Mouse (Mus musculus) MEL (cell line): ENCODE data around the gene Abhd2. TPM values are rescaled to one million over a fixed set of nuclear protein-coding genes. Genes with fewer than 3 reads are reported as not detected.

Source experiments
- DNase-seq: peaks from one replicate; pipeline ENCODE4 v3.0.0; 2011; ENCODE audit warnings: low read depth, low spot score
- H3K27ac ChIP-seq: 2 replicates; pipeline ENCODE4 v1.5.1; 2012; ENCODE audit warnings: low read depth, mild to moderate bottlenecking, control low read depth, low read length, moderate library complexity; ENCODE audit not compliant: control insufficient read depth
- H3K27me3 ChIP-seq, 2 experiments: fragments of 150-350 bp in 1 of 2; sonication (generic) in 1 of 2; 2 replicates each; pipeline ENCODE4 v1.6.1; 2012; ENCODE audit warnings: low read length in 2 of 2, mild to moderate bottlenecking in 2 of 2, improper control_type of control experiment in 1 of 2, moderate library complexity in 1 of 2; ENCODE audit not compliant: insufficient read depth in 2 of 2, control insufficient read depth in 1 of 2
- H3K36me3 ChIP-seq, 2 experiments: 2 replicates each; pipeline ENCODE4 v1.6.1; 2012 to 2014; ENCODE audit warnings: low read length in 2 of 2, improper control_type of control experiment in 1 of 2, inconsistent platforms in 1 of 2, mild to moderate bottlenecking in 1 of 2; ENCODE audit not compliant: insufficient read depth in 2 of 2, control insufficient read depth in 1 of 2
- H3K4me1 ChIP-seq, 2 experiments: fragments of 150-350 bp in 1 of 2; sonication (generic) in 1 of 2; 2 replicates each; pipeline ENCODE4 v1.6.1; 2012; ENCODE audit warnings: low read length in 2 of 2, improper control_type of control experiment in 1 of 2, mild to moderate bottlenecking in 1 of 2; ENCODE audit not compliant: insufficient read depth in 2 of 2, control insufficient read depth in 1 of 2
- H3K4me3 ChIP-seq, 2 experiments: fragments of 150-350 bp in 1 of 2; sonication (generic) in 1 of 2; 2 replicates each; pipeline ENCODE4 v1.5.1; 2012; ENCODE audit warnings: low read depth in 2 of 2, low read length in 2 of 2, mild to moderate bottlenecking in 2 of 2, moderate library complexity in 2 of 2, control low read depth in 1 of 2, improper control_type of control experiment in 1 of 2; ENCODE audit not compliant: control insufficient read depth in 1 of 2, insufficient read depth in 1 of 2
- H3K79me2 ChIP-seq: 2 replicates; pipeline ENCODE4 v1.6.1; 2012; ENCODE audit warnings: mild to moderate bottlenecking, low read length, moderate library complexity; ENCODE audit not compliant: control insufficient read depth, poor library complexity, insufficient read depth
- H3K9ac ChIP-seq: 2 replicates; pipeline ENCODE4 v1.6.1; 2012; ENCODE audit warnings: low read depth, mild to moderate bottlenecking, control low read depth, low read length, moderate library complexity; ENCODE audit not compliant: control insufficient read depth, poor library complexity, severe bottlenecking
- H3K9me3 ChIP-seq: fragments of 150-350 bp; sonication (generic); replicated peaks from 2 replicates; pipeline ENCODE4 v1.6.1; 2012; ENCODE audit warnings: mild to moderate bottlenecking, low read length, improper control_type of control experiment, moderate library complexity; ENCODE audit not compliant: insufficient read depth
- CTCF ChIP-seq, 3 experiments: IDR thresholded peaks in 2 of 3; conservative IDR thresholded peaks in 1 of 3; 2 replicates each; pipeline ENCODE4 v1.5.1; 2011 to 2012; ENCODE audit warnings: low read length in 3 of 3, low read depth in 2 of 3, mild to moderate bottlenecking in 2 of 3, improper control_type of control experiment in 1 of 3, inconsistent platforms in 1 of 3, mixed read lengths in 1 of 3, moderate library complexity in 1 of 3; ENCODE audit not compliant: control insufficient read depth in 1 of 3, insufficient read depth in 1 of 3, poor library complexity in 1 of 3, severe bottlenecking in 1 of 3
- ETS1 ChIP-seq: IDR thresholded peaks from 2 replicates; pipeline ENCODE4 v1.6.1; 2012; ENCODE audit warnings: low read depth, mild to moderate bottlenecking, inconsistent platforms, low read length, improper control_type of control experiment, moderate library complexity
- GATA1 ChIP-seq: IDR thresholded peaks from 2 replicates; pipeline ENCODE4 v1.6.1; 2011; ENCODE audit warnings: low read depth, low read length, improper control_type of control experiment
- MAZ ChIP-seq: IDR thresholded peaks from 2 replicates; pipeline ENCODE4 v1.6.1; 2012; ENCODE audit warnings: low read depth, mild to moderate bottlenecking, inconsistent platforms, low read length, improper control_type of control experiment
- MEF2A ChIP-seq: IDR thresholded peaks from 2 replicates; pipeline ENCODE4 v1.6.1; 2014; ENCODE audit warnings: low read depth, mild to moderate bottlenecking, inconsistent platforms, low read length, improper control_type of control experiment; ENCODE audit not compliant: poor library complexity, insufficient replicate concordance, severe bottlenecking; ENCODE audit errors: extremely low read depth
- MXI1 ChIP-seq: IDR thresholded peaks from 2 replicates; pipeline ENCODE4 v1.6.1; 2011; ENCODE audit warnings: mild to moderate bottlenecking, low read depth, low read length, improper control_type of control experiment
- NELFE ChIP-seq: IDR thresholded peaks from 2 replicates; pipeline ENCODE4 v1.6.1; 2011; ENCODE audit warnings: low read depth, low read length, improper control_type of control experiment
- NRF1 ChIP-seq: IDR thresholded peaks from 2 replicates; pipeline ENCODE4 v1.6.1; 2014; ENCODE audit warnings: low read depth, mild to moderate bottlenecking, inconsistent platforms, low read length, improper control_type of control experiment, moderate library complexity; ENCODE audit not compliant: poor library complexity, insufficient read depth, severe bottlenecking
- POLR2AphosphoS2 ChIP-seq: IDR thresholded peaks from 2 replicates; pipeline ENCODE4 v1.6.1; 2011; ENCODE audit warnings: low read length, improper control_type of control experiment
- RAD21 ChIP-seq: IDR thresholded peaks from 2 replicates; pipeline ENCODE4 v1.6.1; 2011; ENCODE audit warnings: mild to moderate bottlenecking, low read depth, low read length, improper control_type of control experiment
- SMC3 ChIP-seq: IDR thresholded peaks from 2 replicates; pipeline ENCODE4 v1.6.1; 2011; ENCODE audit warnings: low read depth, low read length, improper control_type of control experiment
- TBP ChIP-seq: IDR thresholded peaks from 2 replicates; pipeline ENCODE4 v1.8.0; 2011; ENCODE audit warnings: low read depth, low read length, improper control_type of control experiment
- TCF12 ChIP-seq: IDR thresholded peaks from 2 replicates; pipeline ENCODE4 v1.6.1; 2014; ENCODE audit warnings: low read depth, mild to moderate bottlenecking, inconsistent platforms, low read length, improper control_type of control experiment, moderate library complexity
- ZC3H11A ChIP-seq: IDR thresholded peaks from 2 replicates; pipeline ENCODE4 v1.6.1; 2012; ENCODE audit warnings: low read depth, mild to moderate bottlenecking, inconsistent platforms, low read length, improper control_type of control experiment
- ZKSCAN1 ChIP-seq: IDR thresholded peaks from 2 replicates; pipeline ENCODE4 v1.6.1; 2012; ENCODE audit warnings: low read depth, mild to moderate bottlenecking, inconsistent platforms, low read length, improper control_type of control experiment, moderate library complexity
- ZMIZ1 ChIP-seq: IDR thresholded peaks from 2 replicates; pipeline ENCODE4 v1.6.1; 2012; ENCODE audit warnings: low read depth, mild to moderate bottlenecking, inconsistent platforms, low read length, improper control_type of control experiment, moderate library complexity
- ZNF384 ChIP-seq: IDR thresholded peaks from 2 replicates; pipeline ENCODE4 v1.6.1; 2012; ENCODE audit warnings: low read depth, mild to moderate bottlenecking, inconsistent platforms, low read length, improper control_type of control experiment
- polyA plus RNA-seq, 2 experiments: library from polyadenylated mRNA; stranded (reverse) in 1 of 2; unstranded in 1 of 2; fragments of >175 nt in 1 of 2; fragments of >200 nt in 1 of 2; gene quantifications; 2 replicates each; pipeline versions ENCODE4 v1.2.1 to v1.2.4; 2012; ENCODE audit warnings: low replicate concordance in 2 of 2, low read depth in 1 of 2; ENCODE audit not compliant: insufficient read length in 2 of 2, insufficient read depth in 1 of 2, missing spikeins in 1 of 2
- total RNA-seq: library from RNA; depleted of rRNA; stranded (reverse); fragments of 300-350 nt; gene quantifications from 2 replicates; pipeline ENCODE4 v1.2.3, GENCODE M21; 2012

Gene Abhd2
- total and polyA plus RNA-seq, 3 experiments = 13.6 to 32.0 TPM; not detected in 1

DNA sequence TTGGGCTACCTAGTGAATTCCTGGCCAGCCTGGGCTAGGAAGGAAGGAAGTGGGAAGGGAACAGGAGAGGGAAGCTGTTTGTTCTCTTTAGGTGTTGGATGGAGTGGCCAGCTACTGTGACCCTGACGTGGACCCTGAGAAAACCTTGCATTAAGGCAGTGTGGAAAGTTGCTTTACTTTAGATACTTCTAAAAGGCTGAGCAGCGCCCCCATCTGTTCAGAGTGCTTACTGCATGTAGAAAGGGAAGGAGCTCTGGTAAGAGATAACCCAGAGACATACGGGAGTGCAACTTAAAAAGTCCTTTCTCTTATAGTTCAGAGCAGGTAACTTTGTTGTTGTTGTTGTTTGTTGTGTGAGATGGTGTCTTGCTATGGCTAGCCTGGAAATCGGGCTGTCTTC, 72.9 kb downstream of the Abhd2 start:
- DNase-seq = peak; percentile 82
- no peak for TF ChIP-seq MAZ
- TF ChIP-seq ZNF384 = no peak
- TF ChIP-seq CTCF (IDR thresholded peaks at IDR 0.05 in 2 of 3, conservative IDR thresholded peaks at IDR 0.05 in 1 of 3; ENCODE audit: control insufficient read depth in 1 of 3, insufficient read depth in 1 of 3, low read depth in 2 of 3, low read length in 3 of 3, poor library complexity in 1 of 3, severe bottlenecking in 1 of 3) = peak; percentile 54 to 87 (median 87)
- TF ChIP-seq RAD21 = peak; percentile 61
- no peak for TF ChIP-seq POLR2AphosphoS2
- no peak for TF ChIP-seq ZMIZ1
- 0 out of 2 replicates have a peak, but pooled peaks have one; percentile 5 for TF ChIP-seq GATA1
- peak; percentile 34 for TF ChIP-seq ZC3H11A
- peak; percentile 75 for TF ChIP-seq SMC3
- Histone ChIP-seq H3K4me1 (no peaks in the 10 kb centered on the region), H3K9ac (no peak overlapping the region), H3K36me3 (no peaks in the 10 kb centered on the region; a peak in 1 of 4 replicates), H3K27me3 (no peaks in the 10 kb centered on the region), H3K79me2 (no peaks in the 10 kb centered on the region), H3K27ac (no peak overlapping the region), H3K4me3 (no peak overlapping the region), H3K9me3 (no peaks in the 10 kb centered on the region)

DNA sequence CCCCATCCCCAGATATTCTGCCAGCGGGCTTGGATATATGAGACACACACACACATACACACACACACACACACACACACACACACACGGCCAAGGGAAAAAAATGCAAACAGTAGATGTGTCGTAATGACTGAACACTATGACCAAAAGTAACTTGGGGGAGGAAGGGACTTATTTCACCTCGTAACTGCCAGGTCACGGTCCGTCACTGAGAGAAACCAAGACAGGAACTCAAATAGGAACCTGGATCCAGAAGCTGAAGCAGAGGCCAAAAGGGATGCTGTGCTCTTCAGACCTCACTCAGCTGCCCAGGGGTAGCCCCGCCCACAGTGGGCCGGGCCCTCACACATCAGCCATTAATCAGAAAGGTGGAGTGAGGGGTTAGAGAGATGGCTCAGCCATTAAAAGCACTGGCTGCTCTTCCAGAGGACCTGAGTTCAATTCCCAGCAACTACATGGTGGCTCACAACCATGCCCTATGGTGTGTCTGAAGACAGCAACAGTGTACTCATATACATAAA, 73.6 kb downstream of the Abhd2 start:
- no peak for TF ChIP-seq TBP
- TF ChIP-seq TCF12 = no peak
- no peak for TF ChIP-seq ETS1
- TF ChIP-seq SMC3 = no peak
- no peak for TF ChIP-seq NELFE
- no peak for TF ChIP-seq MEF2A
- Histone ChIP-seq H3K36me3 (no peaks in the 10 kb centered on the region; a peak in 1 of 4 replicates), H3K27me3 (no peaks in the 10 kb centered on the region), H3K9me3 (no peaks in the 10 kb centered on the region), H3K27ac (no peak overlapping the region), H3K4me1 (no peaks in the 10 kb centered on the region), H3K79me2 (no peaks in the 10 kb centered on the region), H3K4me3 (no peak overlapping the region), H3K9ac (no peak overlapping the region)
- no peak for DNase-seq

- Histone ChIP-seq H3K4me1 (no peaks in the 10 kb centered on the region), H3K79me2 (no peaks in the 10 kb centered on the region), H3K4me3 (no peak overlapping the region), H3K27me3 (no peaks in the 10 kb centered on the region), H3K27ac (no peak overlapping the region), H3K36me3 (no peaks in the 10 kb centered on the region; a peak in 1 of 4 replicates), H3K9me3 (no peaks in the 10 kb centered on the region), H3K9ac (no peak overlapping the region)
- no peak for DNase-seq
- TF ChIP-seq ZKSCAN1 (no peak), MXI1 (no peak), NRF1 (no peak)
Measured at GRCm38 (mm10) chr7:79347108-79347813, 74.3 kb downstream of the Abhd2 start.
